Mouse (Mus musculus) thymus, postnatal 10 days (tissue): ENCODE data around the gene Gtf2h2.
"Not testable (repeated sequence)": the region's sequence is repeated elsewhere in the genome, so short reads cannot be mapped to it uniquely, and the experiment has no call there.

Source experiments
- DNase-seq, 2 experiments: peaks; one replicate each; pipeline ENCODE4 v3.0.0; 2021; ENCODE audit warnings: low spot score in 2 of 2

Gene Gtf2h2

GRCm38 (mm10) chr13:100490424-100490823 lies 2.0 kb downstream of the Gtf2h2 start:
- no peak for DNase-seq

- no peak for DNase-seq
Observed at GRCm38 (mm10) chr13:100483610-100484009, 8.8 kb downstream of the Gtf2h2 start.

DNA sequence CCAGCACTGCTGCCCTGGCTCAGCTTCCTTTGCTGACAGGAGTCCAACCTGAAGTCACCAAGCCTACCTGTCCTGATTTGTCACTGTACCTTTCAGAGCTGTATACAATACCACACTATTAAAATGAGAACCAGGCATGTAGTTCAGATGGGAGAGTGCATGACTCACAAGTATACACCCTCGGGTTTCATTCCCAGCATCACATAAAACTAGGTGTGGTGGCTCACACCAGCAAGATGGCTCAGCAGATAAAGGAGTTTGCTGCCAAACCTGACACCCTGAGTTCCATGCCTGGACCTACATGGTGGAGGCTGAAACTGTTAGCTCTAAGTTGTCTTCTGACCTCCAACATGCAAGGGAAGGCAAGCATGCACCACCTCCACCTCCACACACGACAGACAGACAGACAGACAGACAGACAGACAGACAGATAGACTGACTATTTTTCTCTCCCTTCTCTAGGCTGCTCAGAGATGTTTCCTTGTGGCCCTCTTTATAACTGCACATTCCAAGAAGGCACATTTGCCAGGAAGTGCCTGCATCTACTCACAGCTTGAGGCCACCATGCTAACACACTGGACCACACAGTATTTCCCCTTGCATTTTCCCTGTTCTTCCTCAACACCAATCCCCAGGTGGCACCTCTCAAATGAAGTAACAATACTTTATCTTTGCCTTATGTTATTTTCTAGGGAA lies 28.7 kb downstream of the Gtf2h2 start:
- no peak for DNase-seq

DNA sequence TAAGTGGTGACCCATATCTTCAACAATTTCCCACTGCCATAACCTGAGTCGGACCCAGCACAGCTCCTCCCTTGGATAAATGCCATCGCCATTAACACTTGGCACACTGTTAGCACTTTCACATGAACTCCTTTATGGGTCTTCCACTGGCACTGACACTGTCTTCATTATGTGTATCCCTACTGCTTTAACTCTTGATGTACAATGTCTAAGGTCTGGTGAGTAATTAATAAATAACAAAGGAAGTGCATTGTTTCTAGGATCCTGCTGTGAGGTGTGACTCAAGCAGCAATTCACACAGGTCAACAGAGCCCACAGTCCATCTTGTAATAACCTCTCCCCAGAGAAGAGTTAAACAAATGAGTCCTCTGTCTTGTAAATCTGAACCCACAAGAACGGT lies 31.0 kb downstream of the Gtf2h2 start:
- no peak for DNase-seq

- DNase-seq: not testable (repeated sequence)
Observed at GRCm38 (mm10) chr13:100452415-100453127, 39.8 kb downstream of the Gtf2h2 start, which contains the start of gene Naip1. Naip1 (minus strand) TSS chr13:100452869.

DNA sequence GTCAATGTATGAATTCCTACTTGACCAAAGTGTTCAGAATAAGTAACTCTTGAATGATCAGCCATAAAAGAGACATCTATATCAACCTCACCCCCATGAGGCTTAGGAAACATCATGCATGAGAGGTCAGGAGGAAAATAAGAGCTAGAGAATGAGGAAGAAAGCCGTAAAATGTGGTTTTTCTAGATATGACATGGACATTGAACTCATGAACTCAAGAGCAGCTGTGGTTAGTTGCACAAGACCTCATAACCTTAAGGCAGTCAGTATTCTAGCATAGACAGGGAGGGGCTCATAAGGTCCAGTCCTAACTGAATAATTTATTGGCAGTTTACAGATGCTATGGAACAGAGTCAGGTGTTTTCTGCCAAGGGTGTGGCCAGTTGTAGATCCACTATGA lies 42.9 kb downstream of the Gtf2h2 start:
- DNase-seq: no peak

DNA sequence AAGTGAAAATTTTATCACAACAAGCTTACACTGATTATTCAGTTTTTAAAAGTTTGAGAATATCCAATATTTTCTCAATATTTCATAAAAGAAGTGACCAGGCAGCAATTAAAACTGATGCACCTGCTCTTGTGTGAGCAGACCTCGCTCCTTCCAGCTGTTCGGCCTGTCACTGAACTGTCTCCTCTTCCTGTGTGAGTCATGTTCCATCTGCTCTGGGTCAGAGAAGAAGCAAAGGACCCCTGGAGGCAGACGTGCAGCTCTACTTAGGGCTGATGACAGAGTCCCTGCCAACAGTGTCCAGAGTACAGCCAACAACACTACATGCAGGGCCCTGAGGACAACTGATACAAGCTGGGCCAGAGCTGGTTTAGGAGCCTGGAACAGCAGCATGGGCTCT lies 52.3 kb downstream of the Gtf2h2 start:
- no peak for DNase-seq

GRCm38 (mm10) chr13:100438701-100439100 lies 53.7 kb downstream of the Gtf2h2 start:
- DNase-seq: no peak

DNA sequence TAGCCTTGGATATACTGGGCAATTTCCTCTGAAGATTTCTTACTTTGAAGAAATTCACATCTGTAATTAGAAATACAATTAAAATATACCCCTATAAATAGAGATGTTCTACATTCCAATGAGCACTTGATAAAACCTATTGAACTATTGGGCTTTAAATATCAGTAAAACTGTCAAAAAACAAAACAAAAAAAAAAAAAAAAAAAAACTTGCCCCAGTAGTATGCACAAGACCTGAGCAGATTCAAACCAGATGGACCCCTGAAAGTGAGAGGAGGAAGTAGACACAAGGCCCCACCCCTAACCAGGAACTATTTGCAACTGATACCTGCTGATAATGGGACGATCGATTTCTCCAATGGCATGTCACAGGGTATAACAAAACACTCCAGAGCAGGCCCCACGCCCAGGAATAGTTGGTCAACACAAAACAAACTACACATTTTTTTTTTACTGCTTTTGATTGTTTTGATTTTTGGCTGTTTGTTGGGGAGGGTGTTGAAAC lies 55.0 kb downstream of the Gtf2h2 start:
- no peak for DNase-seq

GRCm38 (mm10) chr13:100436556-100437163 lies 55.7 kb downstream of the Gtf2h2 start:
- DNase-seq: not testable (repeated sequence)

DNA sequence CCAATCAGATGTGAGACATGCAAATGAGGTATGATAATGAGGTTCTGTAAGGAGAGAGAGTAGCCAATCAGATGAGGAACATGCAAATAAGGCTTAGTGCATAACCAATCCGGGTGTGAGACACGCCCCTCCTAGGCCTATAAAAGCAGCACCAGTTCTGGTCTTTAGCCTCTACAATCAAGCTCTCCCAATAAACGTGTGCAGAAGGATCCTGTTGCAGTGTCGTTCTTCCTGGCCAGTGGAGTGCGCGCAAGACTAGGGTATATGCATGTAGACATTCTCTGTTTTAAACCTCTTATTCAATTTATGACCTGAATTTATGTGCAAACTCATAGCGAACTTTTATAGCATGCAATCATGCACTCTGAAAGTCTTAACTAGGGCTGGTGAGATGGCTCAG lies 72.4 kb downstream of the Gtf2h2 start:
- not testable (repeated sequence) for DNase-seq

DNA sequence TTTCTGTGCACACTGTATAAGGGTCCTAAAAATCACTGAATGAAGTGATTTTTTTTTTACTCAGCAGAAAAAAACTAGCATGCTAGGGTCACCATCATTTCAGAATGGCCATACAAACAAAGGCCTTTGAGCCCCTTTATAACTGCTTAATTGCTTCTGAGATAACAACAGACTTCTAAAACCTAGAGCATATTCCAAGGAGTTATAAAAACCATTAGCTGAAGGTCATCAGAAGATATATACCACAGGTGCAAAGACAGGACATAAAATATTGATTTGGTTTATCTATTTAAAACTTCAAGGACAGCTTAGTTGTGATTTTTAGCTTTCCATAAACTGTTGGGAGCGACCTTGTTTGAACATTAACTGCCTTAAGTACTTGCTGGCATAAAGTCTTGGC lies 78.0 kb downstream of the Gtf2h2 start:
- DNase-seq: no peak
